Mouse (Mus musculus): ENCODE data around the gene Pitpna.
"Not testable (repeated sequence)": the region's sequence is repeated elsewhere in the genome, so short reads cannot be mapped to it uniquely, and the experiment has no call there.

Pitpna gene

GRCm38 (mm10) chr11:75588285-75588941, 516 bp downstream of the Pitpna start:
- peak; percentile 36 for DNase-seq (ENCODE audit: low read depth, low spot score)

- DNase-seq (ENCODE audit: low read depth, low spot score), result peak; percentile 78
These were observed 4.7 kb downstream of the Pitpna start for GRCm38 (mm10) chr11:75592612-75593011.

- no peak for DNase-seq (ENCODE audit: low read depth, low spot score)
These were observed 6.5 kb downstream of the Pitpna start for GRCm38 (mm10) chr11:75594431-75594830.

- DNase-seq (ENCODE audit: low read depth, low spot score), result no peak
These were observed 7.5 kb downstream of the Pitpna start for GRCm38 (mm10) chr11:75595404-75595803.

GRCm38 (mm10) chr11:75595816-75596215, 7.9 kb downstream of the Pitpna start:
- no peak for DNase-seq (ENCODE audit: low read depth, low spot score)

GRCm38 (mm10) chr11:75596726-75597255, 8.9 kb downstream of the Pitpna start:
- DNase-seq (ENCODE audit: low read depth, low spot score), result no peak

GRCm38 (mm10) chr11:75598004-75598403, 10.1 kb downstream of the Pitpna start:
- DNase-seq (ENCODE audit: low read depth, low spot score), result no peak

- not testable (repeated sequence) for DNase-seq (ENCODE audit: low read depth, low spot score)
These were observed 11.9 kb downstream of the Pitpna start for GRCm38 (mm10) chr11:75599802-75600201.

- no peak for DNase-seq (ENCODE audit: low read depth, low spot score)
These were observed 16.9 kb downstream of the Pitpna start for GRCm38 (mm10) chr11:75604826-75605225.

- DNase-seq (ENCODE audit: low read depth, low spot score), result no peak
These were observed 17.4 kb downstream of the Pitpna start for GRCm38 (mm10) chr11:75605318-75605717.

- DNase-seq (ENCODE audit: low read depth, low spot score), result no peak
These were observed 20.9 kb downstream of the Pitpna start for GRCm38 (mm10) chr11:75608776-75609175.

- no peak for DNase-seq (ENCODE audit: low read depth, low spot score)
These were observed 22.1 kb downstream of the Pitpna start for GRCm38 (mm10) chr11:75610021-75610420.

GRCm38 (mm10) chr11:75614769-75615168, 26.9 kb downstream of the Pitpna start:
- no peak for DNase-seq (ENCODE audit: low read depth, low spot score)

GRCm38 (mm10) chr11:75615556-75615955, 27.7 kb downstream of the Pitpna start:
- DNase-seq (ENCODE audit: low read depth, low spot score), result no peak

GRCm38 (mm10) chr11:75619133-75619532, 31.2 kb downstream of the Pitpna start:
- no peak for DNase-seq (ENCODE audit: low read depth, low spot score)

- DNase-seq (ENCODE audit: low read depth, low spot score), result peak; percentile 90
These were observed 32.4 kb downstream of the Pitpna start for GRCm38 (mm10) chr11:75620136-75620780.

- peak; percentile 75 for DNase-seq (ENCODE audit: low read depth, low spot score)
These were observed 33.5 kb downstream of the Pitpna start for GRCm38 (mm10) chr11:75621426-75621825.

GRCm38 (mm10) chr11:75622588-75623329, 34.9 kb downstream of the Pitpna start:
- no peak for DNase-seq (ENCODE audit: low read depth, low spot score)

- DNase-seq (ENCODE audit: low read depth, low spot score), result no peak
These were observed 36.2 kb downstream of the Pitpna start for GRCm38 (mm10) chr11:75624102-75624554.

- no peak for DNase-seq (ENCODE audit: low read depth, low spot score)
These were observed 37.9 kb downstream of the Pitpna start for GRCm38 (mm10) chr11:75625820-75626219.

GRCm38 (mm10) chr11:75630098-75630497, 42.2 kb downstream of the Pitpna start:
- no peak for DNase-seq (ENCODE audit: low read depth, low spot score)

GRCm38 (mm10) chr11:75630645-75631229, 42.8 kb downstream of the Pitpna start, which contains the start of gene Inpp5k:
Inpp5k (plus strand) TSS chr11:75630988.
- DNase-seq (ENCODE audit: low read depth, low spot score), result peak; percentile 98
